Comparison of ENCODE assay signal across 8 mouse cellular contexts in genomic region chr12:84284391-84284790, GRCm38 (mm10). TPM values are rescaled to one million over a fixed set of nuclear protein-coding genes. Genes with fewer than 3 reads are reported as not detected.
DNase-seq lines count a peak whose midpoint lies in the region; ATAC-seq and TF ChIP-seq lines count a peak whose summit lies in the region.

No protein-coding gene starts in this region.

- peaks cover 17% of the 10 kb centered on the region for H3K4me1 ChIP-seq in E14TG2a.4 (replicated peaks; ENCODE audit: low read depth, low read length)
- peaks cover 11% of the 10 kb centered on the region for H3K4me1 ChIP-seq in forebrain, embryonic 15.5 days
- H3K4me1 ChIP-seq in liver, embryonic 13.5 days (replicated peaks): peaks cover 34% of the 10 kb centered on the region

- TF ChIP-seq CTCF in E14TG2a.4 (conservative IDR thresholded peaks at IDR 0.05; ENCODE audit: low read length): no peak

- peak overlapping the region; percentile 87 for H3K4me3 ChIP-seq in E14TG2a.4 (replicated peaks; ENCODE audit: low read length)
- peak overlapping the region; percentile 48; the same call in 1 of the 2 replicates for H3K4me3 ChIP-seq in forebrain, embryonic 15.5 days
- peak overlapping the region; percentile 68 for H3K4me3 ChIP-seq in liver, embryonic 13.5 days (replicated peaks)

- H3K27me3 ChIP-seq in E14TG2a.4 (ENCODE audit: insufficient read depth, low read length): peaks cover 4% of the 10 kb centered on the region; the same call in 1 of the 2 replicates
- H3K27me3 ChIP-seq in forebrain, embryonic 15.5 days: no peaks in the 10 kb centered on the region
- H3K27me3 ChIP-seq in liver, embryonic 13.5 days: no peaks in the 10 kb centered on the region

- intact Hi-C loops in heart, postnatal 14 days (cut with DNase I): no loop called here

- ATAC-seq in forebrain, embryonic 15.5 days (replicated peaks): no peak
- ATAC-seq in liver, embryonic 13.5 days (ENCODE audit: low read depth): no peak

- H3K36me3 ChIP-seq in E14TG2a.4 (ENCODE audit: insufficient read depth, low read length): no peaks in the 10 kb centered on the region
- H3K36me3 ChIP-seq in forebrain, embryonic 15.5 days: no peaks in the 10 kb centered on the region
- no peaks in the 10 kb centered on the region for H3K36me3 ChIP-seq in liver, embryonic 13.5 days

- peak; percentile 78 for DNase-seq in heart, adult 11 months
- DNase-seq in heart, postnatal 14 days: no peak
- peak; percentile 15 for DNase-seq in liver, embryonic 13.5 days
- no peak for DNase-seq in thymus, postnatal 36 days
- DNase-seq in retina, postnatal 1 day: no peak
- no peak for DNase-seq in gastrocnemius, postnatal 10 days

- peak overlapping the region; percentile 51 for H3K9ac ChIP-seq in forebrain, embryonic 15.5 days (replicated peaks)
- peak overlapping the region; percentile 79 for H3K9ac ChIP-seq in liver, embryonic 13.5 days

- peak overlapping the region; percentile 66 for H3K4me2 ChIP-seq in forebrain, embryonic 15.5 days (replicated peaks)
- peak overlapping the region; percentile 79 for H3K4me2 ChIP-seq in liver, embryonic 13.5 days

- WGBS in forebrain, embryonic 15.5 days: 78% methylated on average over 14 of the region's 14 CpGs
- WGBS in liver, embryonic 13.5 days (ENCODE audit: insufficient replicate concordance): 55% methylated on average over 14 of the region's 14 CpGs

- no peak overlapping the region for H3K27ac ChIP-seq in forebrain, embryonic 15.5 days (replicated peaks)
- H3K27ac ChIP-seq in liver, embryonic 13.5 days: peak overlapping the region; percentile 80

- H3K9me3 ChIP-seq in E14TG2a.4 (ENCODE audit: low read length): no peaks in the 10 kb centered on the region; the same call in 1 of the 2 replicates
- H3K9me3 ChIP-seq in forebrain, embryonic 15.5 days: no peaks in the 10 kb centered on the region
- no peaks in the 10 kb centered on the region for H3K9me3 ChIP-seq in liver, embryonic 13.5 days (replicated peaks)

RNA-seq across cellular contexts. Expression of gene Ptgr2, which starts 0.6 kb away (rescaled TPM):
- 100 to 1,000 TPM; 178 to 179 TPM for total RNA-seq in heart, postnatal 14 days (2021)
- polyA plus RNA-seq in forebrain, embryonic 15.5 days (2015; fragmentation: Nextera tagmentation; extraction: Ambion mirVana): 12.0 and 13.4 TPM in 2 replicates
- 29.3 and 36.5 TPM in 2 replicates for polyA plus RNA-seq in liver, embryonic 13.5 days (2015; fragmentation: Nextera tagmentation; extraction: Ambion mirVana)
- total RNA-seq in gastrocnemius, postnatal 10 days (2021): 10 to 100 TPM; 65.1 to 68.1 TPM

RNA-seq across cellular contexts. Expression of gene Zfp410, which starts 32.3 kb away (rescaled TPM):
- 10 to 100 TPM; 30.6 to 31.7 TPM for total RNA-seq in heart, postnatal 14 days (2021)
- 92.8 and 96.0 TPM in 2 replicates for polyA plus RNA-seq in forebrain, embryonic 15.5 days (2015; fragmentation: Nextera tagmentation; extraction: Ambion mirVana)
- polyA plus RNA-seq in liver, embryonic 13.5 days (2015; fragmentation: Nextera tagmentation; extraction: Ambion mirVana): 44.5 and 49.1 TPM in 2 replicates
- 10 to 100 TPM; 21.6 to 25.8 TPM for total RNA-seq in gastrocnemius, postnatal 10 days (2021)

Comparison
In these comparisons a context has a peak if more than half of its experiments do, and no peak if none do; other contexts are left out.
1. DNase-seq: peak in heart, adult 11 months (single experiment) and liver, embryonic 13.5 days (single experiment); none in heart, postnatal 14 days (0 of 2), thymus, postnatal 36 days (0 of 2), retina, postnatal 1 day (single experiment) and gastrocnemius, postnatal 10 days (single experiment).
2. Peak in every context shown above with its lines, with median percentiles within 50 percentile points of each other: H3K4me3 ChIP-seq.